Mouse (Mus musculus): ENCODE data around the gene Ushbp1. TPM values are rescaled to one million over a fixed set of nuclear protein-coding genes. Genes with fewer than 3 reads are reported as not detected.

Gene Ushbp1
- total and polyA plus RNA-seq, 2 experiments from 2014 or later, result 4.2 to 5.6 TPM

DNA sequence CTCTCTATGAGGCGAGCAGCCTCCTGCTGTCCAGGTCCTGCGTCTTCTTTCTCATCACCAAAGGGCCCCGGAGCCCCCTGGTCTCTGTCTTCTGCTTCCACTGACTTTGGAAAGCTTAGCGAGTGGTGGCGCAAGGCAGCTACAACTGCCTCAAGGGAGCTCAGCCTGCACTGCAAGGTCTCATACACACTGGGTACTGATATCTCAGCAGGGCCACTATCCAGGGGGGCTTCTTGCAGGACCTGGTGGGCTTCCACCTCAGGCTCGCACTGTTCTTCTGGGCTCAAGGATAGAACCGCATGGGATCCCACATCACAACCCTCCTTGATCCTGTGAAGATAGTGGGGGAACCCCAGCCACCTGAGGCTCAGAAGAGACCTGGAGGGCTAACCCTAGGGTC lies 1.1 kb downstream of the Ushbp1 start:
- no peaks in the 10 kb centered on the region for H3K9me3 ChIP-seq (ENCODE audit: low read length)
- H3K4me2 ChIP-seq (ENCODE audit: low read depth), result no peak overlapping the region
- ATAC-seq, result no peak
- DNase-seq, result no peak
- no peak for TF ChIP-seq CTCF (IDR thresholded peaks at IDR 0.05; ENCODE audit: low read depth)
- no peaks in the 10 kb centered on the region for H3K27me3 ChIP-seq (ENCODE audit: insufficient read depth, low read length)
- WGBS, result 77% methylated on average over 7 of the region's 7 CpGs
- H3K27ac ChIP-seq (ENCODE audit: low read depth, low read length), result no peak overlapping the region
- no peak overlapping the region for H3K9ac ChIP-seq
- peaks cover 6% of the 10 kb centered on the region for H3K4me1 ChIP-seq (ENCODE audit: insufficient read depth)
- no peak overlapping the region for H3K4me3 ChIP-seq (ENCODE audit: low read depth, low read length)
- H3K36me3 ChIP-seq (ENCODE audit: insufficient read depth), result peaks cover 7% of the 10 kb centered on the region

- DNase-seq, result no peak
- TF ChIP-seq CTCF (IDR thresholded peaks at IDR 0.05; ENCODE audit: low read depth), result no peak
- no peaks in the 10 kb centered on the region for H3K27me3 ChIP-seq (ENCODE audit: insufficient read depth, low read length)
- no peak overlapping the region for H3K27ac ChIP-seq (ENCODE audit: low read depth, low read length)
- no peak for ATAC-seq
- no peak overlapping the region for H3K9ac ChIP-seq
- H3K36me3 ChIP-seq (ENCODE audit: insufficient read depth), result no peaks in the 10 kb centered on the region
- no peak overlapping the region for H3K4me3 ChIP-seq (ENCODE audit: low read depth, low read length)
- no peak overlapping the region for H3K4me2 ChIP-seq (ENCODE audit: low read depth)
- H3K4me1 ChIP-seq (ENCODE audit: insufficient read depth), result peaks cover 6% of the 10 kb centered on the region
- H3K9me3 ChIP-seq (ENCODE audit: low read length), result no peaks in the 10 kb centered on the region
- WGBS, result 8% methylated on average over 3 of the region's 3 CpGs
Observed at GRCm38 (mm10) chr8:71392871-71393270, 2.7 kb downstream of the Ushbp1 start.

GRCm38 (mm10) chr8:71392391-71392790 lies 3.2 kb downstream of the Ushbp1 start:
- Histone ChIP-seq H3K4me3 (ENCODE audit: low read depth, low read length) (no peak overlapping the region), H3K4me2 (ENCODE audit: low read depth) (no peak overlapping the region), H3K9me3 (ENCODE audit: low read length) (no peaks in the 10 kb centered on the region), H3K36me3 (ENCODE audit: insufficient read depth) (no peaks in the 10 kb centered on the region), H3K4me1 (ENCODE audit: insufficient read depth) (peaks cover 2% of the 10 kb centered on the region), H3K9ac (no peak overlapping the region), H3K27me3 (ENCODE audit: insufficient read depth, low read length) (no peaks in the 10 kb centered on the region), H3K27ac (ENCODE audit: low read depth, low read length) (no peak overlapping the region)
- no peak for DNase-seq
- 78% methylated on average over 5 of the region's 5 CpGs for WGBS
- ATAC-seq, result no peak
- TF ChIP-seq CTCF (IDR thresholded peaks at IDR 0.05; ENCODE audit: low read depth), result no peak

DNA sequence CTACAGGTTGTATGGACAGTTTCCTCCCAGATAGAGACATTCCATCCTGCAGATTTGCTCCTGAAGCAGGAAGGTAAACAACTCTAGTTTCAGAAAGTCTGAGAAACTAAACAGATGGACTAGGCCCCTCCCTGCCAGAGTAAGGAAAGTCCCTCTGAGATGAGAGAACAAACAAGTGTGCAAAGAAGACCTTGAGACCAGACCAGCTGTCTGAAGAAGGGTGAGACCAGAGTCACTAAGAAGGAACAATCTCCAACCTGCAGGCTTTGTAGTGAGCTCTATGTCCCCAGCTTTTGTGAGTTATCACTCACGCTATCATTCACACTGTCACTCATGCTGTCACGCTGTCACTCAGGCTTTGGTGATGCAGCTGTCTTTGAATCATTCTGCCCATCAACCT lies 3.9 kb downstream of the Ushbp1 start:
- Histone ChIP-seq H3K27me3 (ENCODE audit: insufficient read depth, low read length) (no peaks in the 10 kb centered on the region), H3K4me1 (ENCODE audit: insufficient read depth) (no peaks in the 10 kb centered on the region), H3K4me2 (ENCODE audit: low read depth) (no peak overlapping the region), H3K9ac (no peak overlapping the region), H3K9me3 (ENCODE audit: low read length) (no peaks in the 10 kb centered on the region), H3K4me3 (ENCODE audit: low read depth, low read length) (no peak overlapping the region), H3K36me3 (ENCODE audit: insufficient read depth) (no peaks in the 10 kb centered on the region), H3K27ac (ENCODE audit: low read depth, low read length) (no peak overlapping the region)
- DNase-seq (no peak), ATAC-seq (no peak)
- 91% methylated on average over 2 of the region's 2 CpGs for WGBS
- TF ChIP-seq CTCF (IDR thresholded peaks at IDR 0.05; ENCODE audit: low read depth), result no peak

- no peak overlapping the region for H3K27ac ChIP-seq (ENCODE audit: low read depth, low read length)
- no peaks in the 10 kb centered on the region for H3K9me3 ChIP-seq (ENCODE audit: low read length)
- H3K36me3 ChIP-seq (ENCODE audit: insufficient read depth), result no peaks in the 10 kb centered on the region
- no peak overlapping the region for H3K9ac ChIP-seq
- no peak for ATAC-seq
- no peaks in the 10 kb centered on the region for H3K27me3 ChIP-seq (ENCODE audit: insufficient read depth, low read length)
- no peaks in the 10 kb centered on the region for H3K4me1 ChIP-seq (ENCODE audit: insufficient read depth)
- no peak overlapping the region for H3K4me2 ChIP-seq (ENCODE audit: low read depth)
- TF ChIP-seq CTCF (IDR thresholded peaks at IDR 0.05; ENCODE audit: low read depth), result no peak
- DNase-seq, result no peak
- no peak overlapping the region for H3K4me3 ChIP-seq (ENCODE audit: low read depth, low read length)
- 80% methylated on average over 1 of the region's 1 CpGs for WGBS
Observed at GRCm38 (mm10) chr8:71388267-71388666, 7.3 kb downstream of the Ushbp1 start.

- Histone ChIP-seq H3K4me1 (ENCODE audit: insufficient read depth) (peaks cover 4% of the 10 kb centered on the region; the same call in 1 of the 2 replicates), H3K4me3 (ENCODE audit: low read depth, low read length) (no peak overlapping the region), H3K4me2 (ENCODE audit: low read depth) (no peak overlapping the region), H3K36me3 (ENCODE audit: insufficient read depth) (no peaks in the 10 kb centered on the region), H3K9ac (no peak overlapping the region), H3K27me3 (ENCODE audit: insufficient read depth, low read length) (no peaks in the 10 kb centered on the region), H3K9me3 (ENCODE audit: low read length) (no peaks in the 10 kb centered on the region), H3K27ac (ENCODE audit: low read depth, low read length) (no peak overlapping the region)
- DNase-seq (no peak), ATAC-seq (no peak)
- no peak for TF ChIP-seq CTCF (IDR thresholded peaks at IDR 0.05; ENCODE audit: low read depth)
- 70% methylated on average over 12 of the region's 12 CpGs for WGBS
Observed at GRCm38 (mm10) chr8:71385212-71385835, 10.3 kb downstream of the Ushbp1 start.

DNA sequence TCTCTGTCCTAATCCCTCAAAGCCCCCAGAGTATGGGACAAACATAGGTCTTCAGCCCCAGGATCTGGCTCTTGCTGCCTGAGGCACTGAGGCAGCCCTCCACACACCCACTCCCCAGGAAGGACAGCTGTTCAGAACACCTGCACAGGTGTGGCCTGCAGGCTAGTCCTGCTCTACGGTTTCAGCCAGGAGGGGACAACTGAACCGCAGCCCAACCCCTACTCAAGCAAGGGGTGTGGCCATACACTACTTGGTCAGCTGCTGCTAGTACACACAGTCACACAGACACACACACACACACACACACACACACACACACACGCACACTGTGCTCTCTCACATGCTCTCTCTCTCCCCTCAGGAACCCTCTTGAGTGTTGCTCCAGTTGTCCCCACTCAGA lies 11.7 kb downstream of the Ushbp1 start:
- Histone ChIP-seq H3K9ac (no peak overlapping the region), H3K27ac (ENCODE audit: low read depth, low read length) (no peak overlapping the region), H3K9me3 (ENCODE audit: low read length) (no peaks in the 10 kb centered on the region), H3K4me2 (ENCODE audit: low read depth) (no peak overlapping the region), H3K4me1 (ENCODE audit: insufficient read depth) (peaks cover 4% of the 10 kb centered on the region; the same call in 1 of the 2 replicates), H3K36me3 (ENCODE audit: insufficient read depth) (no peaks in the 10 kb centered on the region), H3K27me3 (ENCODE audit: insufficient read depth, low read length) (no peaks in the 10 kb centered on the region), H3K4me3 (ENCODE audit: low read depth, low read length) (no peak overlapping the region)
- DNase-seq, result no peak
- no peak for TF ChIP-seq CTCF (IDR thresholded peaks at IDR 0.05; ENCODE audit: low read depth)
- no peak for ATAC-seq
- 64% methylated on average over 3 of the region's 3 CpGs for WGBS
